Mouse (Mus musculus) myocyte (in vitro differentiated cells): ENCODE measurements around the gene Ltbp3. TPM values are rescaled to one million over a fixed set of nuclear protein-coding genes. Genes with fewer than 3 reads are reported as not detected.

Experiments
- H3K27me3 ChIP-seq: one replicate; pipeline ENCODE4 v1.6.1; 2011; ENCODE audit not compliant: control insufficient read depth, insufficient read depth, insufficient read length
- H3K36me3 ChIP-seq: one replicate; pipeline ENCODE4 v1.6.1; 2011; ENCODE audit not compliant: control insufficient read depth, insufficient read depth
- H3K4me2 ChIP-seq: one replicate; pipeline ENCODE4 v1.6.1; 2011; ENCODE audit warnings: low read depth, control low read depth
- H3K4me3 ChIP-seq: one replicate; pipeline ENCODE4 v1.5.1; 2011; ENCODE audit warnings: mild to moderate bottlenecking, control low read depth, moderate library complexity
- H3K79me2 ChIP-seq: one replicate; pipeline ENCODE4 v1.6.1; 2011; ENCODE audit not compliant: control insufficient read depth, insufficient read depth
- H3ac ChIP-seq: one replicate; pipeline ENCODE4 v1.6.1; 2011; ENCODE audit not compliant: control insufficient read depth, insufficient read length
- CEBPB ChIP-seq: IDR thresholded peaks from 2 replicates; pipeline ENCODE4 v1.6.1; 2011; ENCODE audit warnings: mild to moderate bottlenecking, moderate library complexity; ENCODE audit not compliant: poor library complexity, insufficient read depth, severe bottlenecking
- E2F4 ChIP-seq: IDR thresholded peaks from one replicate; pipeline ENCODE4 v1.6.1; 2011; ENCODE audit warnings: mild to moderate bottlenecking, control low read depth, moderate library complexity; ENCODE audit not compliant: insufficient read depth
- MAX ChIP-seq: IDR thresholded peaks from one replicate; pipeline ENCODE4 v1.6.1; 2011; ENCODE audit warnings: low read depth, mild to moderate bottlenecking, control low read depth
- MYOD1 ChIP-seq, 3 experiments: IDR thresholded peaks; one replicate each; pipeline ENCODE4 v1.6.1; 2011; ENCODE audit warnings: control low read depth in 2 of 3, low read depth in 2 of 3, mild to moderate bottlenecking in 2 of 3, moderate library complexity in 1 of 3; ENCODE audit not compliant: insufficient read length in 2 of 3, control insufficient read depth in 1 of 3
- MYOG ChIP-seq, 3 experiments: IDR thresholded peaks; one replicate each; pipeline ENCODE4 v1.6.1; 2011; ENCODE audit warnings: control low read depth in 2 of 3, low read depth in 2 of 3, mild to moderate bottlenecking in 2 of 3; ENCODE audit not compliant: insufficient read length in 2 of 3, control insufficient read depth in 1 of 3, insufficient read depth in 1 of 3
- POLR2A ChIP-seq: IDR thresholded peaks from one replicate; pipeline ENCODE4 v1.6.1; 2011; ENCODE audit warnings: low read depth, mild to moderate bottlenecking, control low read depth, moderate library complexity; ENCODE audit not compliant: insufficient read length
- POLR2AphosphoS2 ChIP-seq: IDR thresholded peaks from one replicate; pipeline ENCODE4 v1.6.1; 2011; ENCODE audit warnings: low read depth, control low read depth; ENCODE audit not compliant: insufficient read length
- REST ChIP-seq: IDR thresholded peaks from one replicate; pipeline ENCODE4 v1.6.1; 2011; ENCODE audit warnings: mild to moderate bottlenecking, control low read depth, moderate library complexity; ENCODE audit not compliant: insufficient read depth, insufficient read length
- SRF ChIP-seq: IDR thresholded peaks from one replicate; pipeline ENCODE4 v1.6.1; 2011; ENCODE audit warnings: low read depth; ENCODE audit not compliant: control insufficient read depth, insufficient read length
- TCF12 ChIP-seq: IDR thresholded peaks from one replicate; pipeline ENCODE4 v1.6.1; 2011; ENCODE audit warnings: mild to moderate bottlenecking, control low read depth; ENCODE audit not compliant: poor library complexity, insufficient read depth, severe bottlenecking
- TCF3 ChIP-seq: IDR thresholded peaks from one replicate; pipeline ENCODE4 v1.6.1; 2011; ENCODE audit warnings: low read depth, control low read depth; ENCODE audit not compliant: insufficient read length
- USF1 ChIP-seq: IDR thresholded peaks from one replicate; pipeline ENCODE4 v1.6.1; 2011; ENCODE audit warnings: low read depth, mild to moderate bottlenecking, control low read depth, moderate library complexity
- polyA plus RNA-seq: library from polyadenylated mRNA; unstranded; fragments of >200 nt; fragmentation: generic; extraction: Trizol; gene quantifications from one replicate; pipeline ENCODE4 v1.2.1, GENCODE M21; 2012; ENCODE audit warnings: missing spikeins

Gene Ltbp3
- polyA plus RNA-seq, 1 experiment, result 100 TPM

DNA sequence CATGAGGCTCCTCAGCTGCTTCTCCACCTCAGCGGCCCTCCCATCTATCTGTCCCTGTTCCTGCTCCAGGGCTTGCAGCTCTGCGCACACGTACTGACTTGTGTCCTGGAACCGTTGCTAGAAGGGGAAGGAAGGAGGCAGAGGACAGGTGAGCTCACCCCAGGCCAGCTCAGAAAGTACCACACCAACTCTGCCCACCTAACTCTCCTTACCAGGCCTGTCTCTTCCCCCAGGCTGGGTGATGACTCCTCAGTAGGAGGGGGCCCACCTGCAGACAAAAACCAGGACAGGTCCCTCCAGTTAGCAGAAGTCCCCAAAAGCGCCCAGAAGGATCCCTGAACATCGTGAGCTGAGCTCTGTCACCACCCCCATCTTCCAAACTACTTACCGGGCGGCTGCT, 30.1 kb upstream of the Ltbp3 start:
- TF ChIP-seq MYOG (IDR thresholded peaks at IDR 0.05; ENCODE audit: control insufficient read depth in 1 of 3, insufficient read depth in 1 of 3, insufficient read length in 2 of 3, low read depth in 2 of 3), result no peak
- TF ChIP-seq POLR2A, result no peak

DNA sequence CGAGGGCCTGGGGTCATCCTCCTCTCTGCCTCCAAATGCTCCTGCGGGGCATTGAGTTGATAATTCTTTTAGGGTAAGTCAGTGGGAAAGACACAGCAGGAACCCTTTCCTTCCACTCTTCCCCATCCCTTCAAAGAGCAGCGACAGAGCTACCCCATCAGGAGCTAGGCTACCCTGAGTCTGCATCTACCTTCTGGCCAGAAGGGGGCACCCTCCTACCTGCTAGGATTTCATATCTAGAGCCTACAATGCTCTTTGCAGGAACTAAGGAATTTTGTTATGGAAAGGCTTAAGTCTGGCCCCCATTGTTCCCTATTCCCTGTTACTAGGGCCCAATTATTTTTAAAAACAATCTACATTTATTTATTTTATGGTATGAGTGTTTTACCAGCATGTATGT, 29.5 kb upstream of the Ltbp3 start:
- no peak for TF ChIP-seq MYOG (IDR thresholded peaks at IDR 0.05; ENCODE audit: control insufficient read depth in 1 of 3, insufficient read depth in 1 of 3, insufficient read length in 2 of 3, low read depth in 2 of 3)
- no peak for TF ChIP-seq MYOD1 (IDR thresholded peaks at IDR 0.05; ENCODE audit: control insufficient read depth in 1 of 3, insufficient read length in 2 of 3, low read depth in 2 of 3)
- no peak for TF ChIP-seq USF1
- no peak for TF ChIP-seq CEBPB
- TF ChIP-seq POLR2AphosphoS2, result no peak
- no peak for TF ChIP-seq TCF12
- no peak for TF ChIP-seq REST
- TF ChIP-seq E2F4, result no peak
- no peak for TF ChIP-seq MAX
- TF ChIP-seq SRF, result no peak
- TF ChIP-seq POLR2A, result no peak
- no peak for TF ChIP-seq TCF3
- no peak overlapping the region for H3K4me3 ChIP-seq
- H3K4me2 ChIP-seq, result no peak overlapping the region

More for the DNA sequence above, 30.1 kb upstream of the Ltbp3 start:
- Histone ChIP-seq H3K36me3 (peaks cover 36% of the 10 kb centered on the region), H3K79me2 (peaks cover 27% of the 10 kb centered on the region), H3K27me3 (no peaks in the 10 kb centered on the region), H3K4me3 (no peak overlapping the region), H3K4me2 (no peak overlapping the region), H3ac (no peak overlapping the region)

DNA sequence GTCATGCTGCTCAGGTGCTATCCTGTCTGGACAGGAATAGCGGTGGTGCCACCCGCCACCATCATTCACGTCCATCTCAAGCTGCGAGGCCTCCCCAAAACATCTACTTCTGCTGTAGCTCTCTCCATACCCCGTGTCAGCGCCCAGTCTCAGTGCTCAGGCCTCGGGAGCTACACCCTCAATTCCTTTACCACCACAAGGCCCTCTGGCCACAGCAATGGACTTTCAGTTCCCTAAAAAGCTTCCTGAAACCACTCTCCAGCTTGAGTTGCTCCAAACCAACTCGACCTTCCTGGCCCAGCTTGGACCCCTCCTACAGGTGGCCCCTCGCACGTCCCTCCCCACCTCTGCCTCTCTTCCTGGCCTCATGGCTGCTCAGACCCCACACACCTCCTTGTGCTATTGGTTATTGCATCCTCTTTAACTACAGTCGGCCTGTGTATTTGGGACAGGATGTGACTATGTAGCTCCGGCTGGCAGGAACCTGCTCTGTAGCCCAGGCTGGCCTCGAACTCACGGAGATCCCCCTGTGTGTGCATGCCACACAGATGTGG, 28.7 kb upstream of the Ltbp3 start:
- Histone ChIP-seq H3K27me3 (no peaks in the 10 kb centered on the region), H3K79me2 (peaks cover 27% of the 10 kb centered on the region), H3K4me2 (no peak overlapping the region), H3ac (no peak overlapping the region), H3K4me3 (no peak overlapping the region), H3K36me3 (peaks cover 41% of the 10 kb centered on the region)
- TF ChIP-seq MYOG (IDR thresholded peaks at IDR 0.05; ENCODE audit: control insufficient read depth in 1 of 3, insufficient read depth in 1 of 3, insufficient read length in 2 of 3, low read depth in 2 of 3) (no peak), SRF (no peak), TCF12 (no peak), MAX (no peak), POLR2A (no peak)

More for the DNA sequence above, 29.5 kb upstream of the Ltbp3 start:
- Histone ChIP-seq H3K27me3 (no peaks in the 10 kb centered on the region), H3K36me3 (peaks cover 36% of the 10 kb centered on the region), H3K79me2 (peaks cover 27% of the 10 kb centered on the region), H3ac (no peak overlapping the region)

DNA sequence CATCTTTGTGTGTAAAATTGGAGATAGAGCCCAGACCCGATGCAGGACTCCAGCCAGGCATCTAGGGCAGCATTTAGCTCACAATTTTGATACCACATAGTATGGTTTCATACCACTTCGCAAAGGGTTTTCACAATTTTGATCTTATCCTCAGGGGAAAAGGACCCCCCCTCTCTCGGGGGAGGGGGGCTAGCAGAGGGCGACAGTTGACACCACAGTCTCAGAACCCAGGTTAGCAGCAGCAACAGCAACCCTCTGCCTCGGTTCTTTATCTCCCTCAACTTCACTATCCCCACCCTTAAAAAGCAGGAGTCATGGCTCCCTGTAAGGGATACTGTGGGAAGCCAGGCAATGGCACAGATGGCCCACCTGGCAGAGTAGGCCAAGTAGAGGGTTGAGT, 27.4 kb upstream of the Ltbp3 start:
- TF ChIP-seq CEBPB, result no peak
- no peak for TF ChIP-seq MAX
- no peak for TF ChIP-seq TCF12
- TF ChIP-seq REST, result no peak
- no peak for TF ChIP-seq E2F4
- TF ChIP-seq USF1, result no peak
- TF ChIP-seq TCF3, result no peak
- TF ChIP-seq MYOD1 (IDR thresholded peaks at IDR 0.05; ENCODE audit: control insufficient read depth in 1 of 3, insufficient read length in 2 of 3, low read depth in 2 of 3), result no peak
- TF ChIP-seq MYOG (IDR thresholded peaks at IDR 0.05; ENCODE audit: control insufficient read depth in 1 of 3, insufficient read depth in 1 of 3, insufficient read length in 2 of 3, low read depth in 2 of 3), result no peak
- Histone ChIP-seq H3K36me3 (peaks cover 37% of the 10 kb centered on the region), H3ac (no peak overlapping the region), H3K4me3 (no peak overlapping the region), H3K4me2 (peak overlapping the region; percentile 55), H3K79me2 (peaks cover 27% of the 10 kb centered on the region), H3K27me3 (no peaks in the 10 kb centered on the region)

DNA sequence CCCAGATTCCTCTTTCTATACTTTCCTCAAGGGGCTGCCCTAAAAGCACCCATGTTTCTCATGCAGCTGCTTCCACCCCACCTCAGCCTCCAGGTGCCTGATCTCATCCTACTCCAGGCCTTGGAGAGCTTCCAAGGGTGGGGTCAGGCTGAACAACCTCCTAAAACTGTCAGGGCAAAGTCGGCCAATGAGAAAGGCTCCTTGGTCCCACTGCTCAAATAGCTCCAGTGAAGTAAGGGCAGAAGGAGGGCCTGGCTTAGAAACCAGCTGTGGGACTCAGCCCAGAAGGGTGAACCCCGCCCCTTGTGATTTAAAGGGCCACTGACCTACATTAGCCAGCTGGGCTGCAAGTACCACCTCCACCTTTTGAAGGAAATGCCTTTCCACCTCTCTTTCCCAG, 27.0 kb upstream of the Ltbp3 start:
- Histone ChIP-seq H3K36me3 (peaks cover 36% of the 10 kb centered on the region), H3K27me3 (no peaks in the 10 kb centered on the region), H3ac (no peak overlapping the region), H3K4me2 (peak overlapping the region; percentile 55), H3K4me3 (no peak overlapping the region), H3K79me2 (peaks cover 27% of the 10 kb centered on the region)
- TF ChIP-seq MYOG (IDR thresholded peaks at IDR 0.05; ENCODE audit: control insufficient read depth in 1 of 3, insufficient read depth in 1 of 3, insufficient read length in 2 of 3, low read depth in 2 of 3) (peak in 1 of 3 experiments; percentile 50), POLR2AphosphoS2 (no peak), REST (no peak), POLR2A (peak; percentile 5), CEBPB (no peak), MYOD1 (IDR thresholded peaks at IDR 0.05; ENCODE audit: control insufficient read depth in 1 of 3, insufficient read length in 2 of 3, low read depth in 2 of 3) (no peak), TCF12 (no peak), MAX (no peak), TCF3 (no peak)
